Comparison of ENCODE assay signal across 22 mouse cellular contexts in genomic region chr6:99840823-99841222, GRCm38 (mm10).
DNase-seq lines count a peak whose midpoint lies in the region; ATAC-seq lines count a peak whose summit lies in the region.
"Had no signal": no experiment of that assay in that cellular context is flagged by ENCODE, and none has a peak within 500 bp of the region (broad histone marks: within the 10 kb centered on the region; RNA-seq: fewer than 3 reads in every experiment).

No protein-coding gene starts in this region.

- no peak overlapping the region for H3K27ac ChIP-seq in forebrain, embryonic 10.5 days
- H3K27ac ChIP-seq: embryonic facial prominence, embryonic 10.5 days; embryonic facial prominence, embryonic 12.5 days; forebrain, embryonic 12.5 days had no signal

- H3K27me3 ChIP-seq in forebrain, embryonic 10.5 days (ENCODE audit: poor library complexity, severe bottlenecking) = peaks cover 37% of the 10 kb centered on the region

- peak; percentile 75 for DNase-seq in A20 (ENCODE audit: low read depth, low spot score)
- DNase-seq in cerebellum, adult 11-12 months = no peak
- DNase-seq in right cerebral cortex, postnatal 36 days (ENCODE audit: low spot score in 2 of 2) = no peak
- DNase-seq in forebrain, embryonic 10.5 days (ENCODE audit: extremely low spot score, low spot score) = no peak
- DNase-seq: adrenal gland, adult 8-10 months; adrenal gland, postnatal 14 days; adrenal gland, postnatal 36 days; cerebellum, adult 18-20 months; cerebellum, adult 8-10 months; cerebellum, adult 9-11 months; cerebellum, postnatal 14 days; cerebellum, postnatal 36 days had no signal

- WGBS in forebrain, embryonic 10.5 days = 96% methylated on average over 6 of the region's 6 CpGs

- no peak overlapping the region for H3K4me3 ChIP-seq in forebrain, embryonic 10.5 days
- H3K4me3 ChIP-seq: embryonic facial prominence, embryonic 10.5 days; embryonic facial prominence, embryonic 12.5 days; forebrain, embryonic 12.5 days had no signal

- H3K4me1 ChIP-seq in forebrain, embryonic 10.5 days = peaks cover 35% of the 10 kb centered on the region

- ATAC-seq in common myeloid progenitor, adult 5-6 weeks (replicated peaks; ENCODE audit: low read depth, poor library complexity, severe bottlenecking) = peak; percentile 36; the same call in 1 of the 2 replicates
- peak; percentile 35 for ATAC-seq in megakaryocyte, adult 5-6 weeks (ENCODE audit: poor library complexity, severe bottlenecking)
- ATAC-seq: activated CD4-positive, CD25-positive, alpha-beta regulatory T cell, adult 4 months; forebrain, embryonic 14.5 days; forebrain, embryonic 16.5 days; Patski had no signal

- no peaks in the 10 kb centered on the region for H3K9me3 ChIP-seq in forebrain, embryonic 10.5 days
- H3K9me3 ChIP-seq: embryonic facial prominence, embryonic 10.5 days; embryonic facial prominence, embryonic 12.5 days; forebrain, embryonic 12.5 days had no signal

- H3K36me3 ChIP-seq in forebrain, embryonic 10.5 days (replicated peaks) = no peaks in the 10 kb centered on the region
- H3K36me3 ChIP-seq: embryonic facial prominence, embryonic 10.5 days; embryonic facial prominence, embryonic 12.5 days; forebrain, embryonic 12.5 days; G1E had no signal
